Mouse (Mus musculus): ENCODE measurements around the gene Capn7. TPM values are rescaled to one million over a fixed set of nuclear protein-coding genes. Genes with fewer than 3 reads are reported as not detected.

The Capn7 gene
- polyA plus RNA-seq, 1 experiment from 2014 or later = 18.7 TPM

- no peaks in the 10 kb centered on the region for H3K27me3 ChIP-seq (replicated peaks; ENCODE audit: control insufficient read depth, insufficient read depth, low read length)
- H3K4me1 ChIP-seq (replicated peaks; ENCODE audit: control insufficient read depth, insufficient read depth, low read length) = 0 out of 2 replicates have a peak, but pooled peaks cover 6% of the 10 kb centered on the region
- no peaks in the 10 kb centered on the region for H3K9me3 ChIP-seq (ENCODE audit: control insufficient read depth)
- no peak for TF ChIP-seq CTCF (IDR thresholded peaks at IDR 0.05; ENCODE audit: low read depth)
- ATAC-seq = no peak
- no peak overlapping the region for H3K4me3 ChIP-seq (ENCODE audit: low read depth, low read length)
- H3K9ac ChIP-seq (ENCODE audit: low read depth, low read length) = no peak overlapping the region
- no peaks in the 10 kb centered on the region; the same call in 1 of the 2 replicates for H3K36me3 ChIP-seq (ENCODE audit: control insufficient read depth, insufficient read depth)
- H3K27ac ChIP-seq (ENCODE audit: low read depth, low read length) = no peak overlapping the region
- WGBS = 75% methylated on average over 6 of the region's 6 CpGs
- H3K4me2 ChIP-seq (replicated peaks; ENCODE audit: low read depth) = no peak overlapping the region
These were observed 65.5 kb downstream of the Capn7 start for GRCm38 (mm10) chr14:31401918-31402427.

GRCm38 (mm10) chr14:31402693-31403092 is 66.3 kb downstream of the Capn7 start:
- Histone ChIP-seq H3K9ac (ENCODE audit: low read depth, low read length) (no peak overlapping the region), H3K4me2 (replicated peaks; ENCODE audit: low read depth) (no peak overlapping the region), H3K36me3 (ENCODE audit: control insufficient read depth, insufficient read depth) (no peaks in the 10 kb centered on the region; the same call in 1 of the 2 replicates), H3K4me3 (ENCODE audit: low read depth, low read length) (no peak overlapping the region), H3K9me3 (ENCODE audit: control insufficient read depth) (no peaks in the 10 kb centered on the region), H3K4me1 (replicated peaks; ENCODE audit: control insufficient read depth, insufficient read depth, low read length) (0 out of 2 replicates have a peak, but pooled peaks cover 6% of the 10 kb centered on the region), H3K27ac (ENCODE audit: low read depth, low read length) (no peak overlapping the region), H3K27me3 (replicated peaks; ENCODE audit: control insufficient read depth, insufficient read depth, low read length) (no peaks in the 10 kb centered on the region)
- TF ChIP-seq CTCF (IDR thresholded peaks at IDR 0.05; ENCODE audit: low read depth) = no peak
- 76% methylated on average over 5 of the region's 5 CpGs for WGBS
- ATAC-seq = no peak

- no peak overlapping the region for H3K4me3 ChIP-seq (ENCODE audit: low read depth, low read length)
- H3K27me3 ChIP-seq (replicated peaks; ENCODE audit: control insufficient read depth, insufficient read depth, low read length) = no peaks in the 10 kb centered on the region
- 0 out of 2 replicates have a peak overlapping the region, but pooled peaks have one; percentile 9 for H3K27ac ChIP-seq (ENCODE audit: low read depth, low read length)
- 0 out of 2 replicates have a peak, but pooled peaks cover 6% of the 10 kb centered on the region for H3K4me1 ChIP-seq (replicated peaks; ENCODE audit: control insufficient read depth, insufficient read depth, low read length)
- 0 out of 2 replicates have a peak, but pooled peaks have one; percentile 5 for ATAC-seq
- H3K9me3 ChIP-seq (ENCODE audit: control insufficient read depth) = no peaks in the 10 kb centered on the region
- no peaks in the 10 kb centered on the region; the same call in 1 of the 2 replicates for H3K36me3 ChIP-seq (ENCODE audit: control insufficient read depth, insufficient read depth)
- H3K4me2 ChIP-seq (replicated peaks; ENCODE audit: low read depth) = peak overlapping the region; percentile 47
- no peak overlapping the region for H3K9ac ChIP-seq (ENCODE audit: low read depth, low read length)
- WGBS = 65% methylated on average over 9 of the region's 9 CpGs
- no peak for TF ChIP-seq CTCF (IDR thresholded peaks at IDR 0.05; ENCODE audit: low read depth)
These were observed 67.1 kb downstream of the Capn7 start for GRCm38 (mm10) chr14:31403556-31403955.

- no peak for TF ChIP-seq CTCF (IDR thresholded peaks at IDR 0.05; ENCODE audit: low read depth)
- Histone ChIP-seq H3K9me3 (ENCODE audit: control insufficient read depth) (no peaks in the 10 kb centered on the region), H3K4me2 (replicated peaks; ENCODE audit: low read depth) (peak overlapping the region; percentile 47), H3K9ac (ENCODE audit: low read depth, low read length) (no peak overlapping the region), H3K4me1 (replicated peaks; ENCODE audit: control insufficient read depth, insufficient read depth, low read length) (0 out of 2 replicates have a peak, but pooled peaks cover 6% of the 10 kb centered on the region), H3K4me3 (ENCODE audit: low read depth, low read length) (no peak overlapping the region), H3K36me3 (ENCODE audit: control insufficient read depth, insufficient read depth) (no peaks in the 10 kb centered on the region; the same call in 1 of the 2 replicates), H3K27me3 (replicated peaks; ENCODE audit: control insufficient read depth, insufficient read depth, low read length) (no peaks in the 10 kb centered on the region), H3K27ac (ENCODE audit: low read depth, low read length) (peak overlapping the region; percentile 9; the same call in 1 of the 2 replicates)
- peak; percentile 83 for ATAC-seq
- WGBS = 36% methylated on average over 8 of the region's 8 CpGs
These were observed 67.6 kb downstream of the Capn7 start for GRCm38 (mm10) chr14:31403995-31404394.

GRCm38 (mm10) chr14:31404663-31405062 is 68.2 kb downstream of the Capn7 start:
- H3K9ac ChIP-seq (ENCODE audit: low read depth, low read length) = no peak overlapping the region
- no peaks in the 10 kb centered on the region for H3K27me3 ChIP-seq (replicated peaks; ENCODE audit: control insufficient read depth, insufficient read depth, low read length)
- 77% methylated on average over 4 of the region's 4 CpGs for WGBS
- H3K4me2 ChIP-seq (replicated peaks; ENCODE audit: low read depth) = no peak overlapping the region
- no peak for ATAC-seq
- no peaks in the 10 kb centered on the region; the same call in 1 of the 2 replicates for H3K36me3 ChIP-seq (ENCODE audit: control insufficient read depth, insufficient read depth)
- no peak overlapping the region for H3K4me3 ChIP-seq (ENCODE audit: low read depth, low read length)
- H3K27ac ChIP-seq (ENCODE audit: low read depth, low read length) = 0 out of 2 replicates have a peak overlapping the region, but pooled peaks have one; percentile 9
- H3K9me3 ChIP-seq (ENCODE audit: control insufficient read depth) = no peaks in the 10 kb centered on the region
- no peak for TF ChIP-seq CTCF (IDR thresholded peaks at IDR 0.05; ENCODE audit: low read depth)
- 0 out of 2 replicates have a peak, but pooled peaks cover 6% of the 10 kb centered on the region for H3K4me1 ChIP-seq (replicated peaks; ENCODE audit: control insufficient read depth, insufficient read depth, low read length)

- Histone ChIP-seq H3K27ac (ENCODE audit: low read depth, low read length) (no peak overlapping the region), H3K4me2 (replicated peaks; ENCODE audit: low read depth) (no peak overlapping the region), H3K36me3 (ENCODE audit: control insufficient read depth, insufficient read depth) (no peaks in the 10 kb centered on the region), H3K4me1 (replicated peaks; ENCODE audit: control insufficient read depth, insufficient read depth, low read length) (0 out of 2 replicates have a peak, but pooled peaks cover 6% of the 10 kb centered on the region), H3K27me3 (replicated peaks; ENCODE audit: control insufficient read depth, insufficient read depth, low read length) (no peaks in the 10 kb centered on the region), H3K9me3 (ENCODE audit: control insufficient read depth) (no peaks in the 10 kb centered on the region), H3K9ac (ENCODE audit: low read depth, low read length) (no peak overlapping the region), H3K4me3 (ENCODE audit: low read depth, low read length) (no peak overlapping the region)
- WGBS = 86% methylated on average over 6 of the region's 6 CpGs
- no peak for TF ChIP-seq CTCF (IDR thresholded peaks at IDR 0.05; ENCODE audit: low read depth)
- no peak for ATAC-seq
These were observed 69.2 kb downstream of the Capn7 start for GRCm38 (mm10) chr14:31405652-31406051.
